Mouse (Mus musculus) gastrocnemius, adult 18-20 months (tissue): ENCODE measurements around the gene Cyb561d2. TPM values are rescaled to one million over a fixed set of nuclear protein-coding genes. Genes with fewer than 3 reads are reported as not detected.

Source experiments
- total RNA-seq, 2 experiments: library from RNA; stranded (reverse); gene quantifications; 2 replicates each; pipeline ENCODE4 v1.2.3; 2021

The Cyb561d2 gene
- total RNA-seq, 2 experiments from 2014 or later = 3.0 to 4.1 TPM

Other genes starting within 250 kb of the Cyb561d2 start
- gene Cish, start 246.2 kb downstream of the Cyb561d2 start, total RNA-seq = 1 to 10 TPM; 6.0 to 6.6 TPM
- gene Hemk1, start 203.8 kb downstream of the Cyb561d2 start, total RNA-seq = 10 to 100 TPM; 11.8 to 13.3 TPM
- 10 to 100 TPM; 31.8 to 32.2 TPM for gene 6430571L13Rik, start 201.6 kb downstream of the Cyb561d2 start, total RNA-seq
- under 1 TPM; 0.52 to 0.94 TPM for gene Cacna2d2, start 142.6 kb downstream of the Cyb561d2 start, total RNA-seq
- 10 to 100 TPM; 16.3 to 17.1 TPM for gene Tmem115, start 8.2 kb downstream of the Cyb561d2 start, total RNA-seq
- 10 to 100 TPM; 10.7 to 13.7 TPM for gene Nprl2, start within 50 bp of the Cyb561d2 start, total RNA-seq
- under 1 TPM; 0.40 to 0.68 TPM for gene Zmynd10, start 5.1 kb upstream of the Cyb561d2 start, total RNA-seq
- 10 to 100 TPM; 11.9 to 13.6 TPM for gene Rassf1, start 9.4 kb upstream of the Cyb561d2 start, total RNA-seq
- gene Tusc2, start 21.1 kb upstream of the Cyb561d2 start, total RNA-seq = 10 to 100 TPM; 38.7 to 40.9 TPM
- 10 to 100 TPM; 14.0 to 25.3 TPM for gene Hyal2, start 25.8 kb upstream of the Cyb561d2 start, total RNA-seq
- 1 to 10 TPM; 1.4 to 1.5 TPM for gene Hyal1, start 34.7 kb upstream of the Cyb561d2 start, total RNA-seq
- gene Naa80, start 36.7 kb upstream of the Cyb561d2 start, total RNA-seq = 10 to 100 TPM; 14.0 to 15.3 TPM
- gene Hyal3, start 38.6 kb upstream of the Cyb561d2 start, total RNA-seq = under 1 TPM; 0.19 to 0.23 TPM
- gene Ifrd2, start 45.4 kb upstream of the Cyb561d2 start, total RNA-seq = 10 to 100 TPM; 44.6 to 49.7 TPM
- gene Sema3b, start 67.0 kb upstream of the Cyb561d2 start, total RNA-seq = 10 to 100 TPM; 11.0 to 11.4 TPM
- gene Gnai2, start 93.2 kb upstream of the Cyb561d2 start, total RNA-seq = 10 to 100 TPM; 59.3 to 75.5 TPM
- gene Slc38a3, start 127.3 kb upstream of the Cyb561d2 start, total RNA-seq = 10 to 100 TPM; 57.7 to 62.0 TPM
- gene Gnat1, start 137.5 kb upstream of the Cyb561d2 start, total RNA-seq = not detected
- gene Sema3f, start 168.3 kb upstream of the Cyb561d2 start, total RNA-seq = 1 to 10 TPM; 6.2 to 6.8 TPM
- gene Rbm5, start 228.8 kb upstream of the Cyb561d2 start, total RNA-seq = 10 to 100 TPM; 34.3 to 40.5 TPM